Mouse (Mus musculus) B cell, adult 67 days (primary cell): Measurements from ENCODE around the gene Lsmem1. TPM values are rescaled to one million over a fixed set of nuclear protein-coding genes. Genes with fewer than 3 reads are reported as not detected.

Experiments used
- total RNA-seq, 2 experiments: library from RNA; stranded (reverse); gene quantifications; 4 replicates each; pipeline ENCODE4 v1.2.4; 2023

Gene Lsmem1
- total RNA-seq: 1 to 10 TPM; 1.4 to 2.4 TPM

DNA sequence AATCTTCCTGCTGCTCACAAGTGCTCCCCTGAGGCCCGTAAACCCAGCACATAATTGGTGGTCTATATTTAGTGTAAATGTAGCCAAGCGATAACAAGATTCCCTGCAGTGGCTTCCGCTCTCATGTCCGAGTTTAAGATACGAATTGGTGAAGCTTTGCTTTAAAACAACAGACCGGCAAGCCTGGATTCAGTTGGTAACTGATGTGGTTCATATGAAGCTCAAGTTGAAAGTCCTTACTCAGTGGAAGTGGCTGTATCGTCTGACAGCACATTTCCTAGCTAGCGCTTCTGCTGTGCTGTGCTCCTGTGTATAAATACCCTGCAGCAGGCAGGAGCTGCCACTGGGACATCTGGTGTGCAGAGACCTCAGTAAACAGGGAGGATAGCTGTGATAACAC, at the start of gene Lsmem1:
Gene Lsmem1, minus strand, starts transcription at position 189 of the 400 bp plus-strand sequence.

DNA sequence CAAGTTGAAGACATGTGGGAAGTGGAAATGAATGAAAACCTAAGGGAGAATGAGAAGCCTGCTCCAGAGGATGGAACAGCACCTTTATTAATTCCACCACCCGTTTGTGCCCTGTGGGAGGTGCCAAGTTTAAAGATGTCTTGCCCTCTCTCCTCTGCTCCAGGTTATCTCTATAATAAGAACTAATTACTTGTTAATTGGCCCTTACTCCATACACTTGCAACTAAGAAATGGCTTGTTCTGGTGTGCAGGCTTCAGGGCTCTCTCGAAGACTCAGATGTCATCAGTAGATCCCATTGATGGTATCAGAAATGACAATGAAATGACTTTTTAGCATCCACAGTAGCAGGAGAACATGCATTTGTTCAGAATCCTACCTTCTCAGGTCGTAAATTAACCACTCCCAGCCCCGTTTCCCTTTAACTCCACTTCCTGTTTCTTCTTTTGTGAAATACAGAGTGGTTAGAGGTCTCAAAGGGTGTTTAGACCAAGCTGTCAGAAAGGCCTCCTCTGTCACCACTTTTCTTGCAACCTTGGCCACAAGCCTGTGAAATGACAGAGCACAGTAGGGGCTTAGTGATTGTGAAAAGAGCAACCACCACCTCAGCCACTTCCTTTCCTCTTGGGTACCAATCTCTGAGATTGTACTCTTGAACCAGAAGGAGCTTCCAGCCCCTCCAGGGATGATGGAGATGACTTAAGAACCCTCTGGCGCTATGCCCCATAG, 49.3 kb upstream of the Lsmem1 start, which contains the start of gene Ifrd1:
Gene Ifrd1, minus strand, starts transcription at position 51 of the 727 bp plus-strand sequence.

DNA sequence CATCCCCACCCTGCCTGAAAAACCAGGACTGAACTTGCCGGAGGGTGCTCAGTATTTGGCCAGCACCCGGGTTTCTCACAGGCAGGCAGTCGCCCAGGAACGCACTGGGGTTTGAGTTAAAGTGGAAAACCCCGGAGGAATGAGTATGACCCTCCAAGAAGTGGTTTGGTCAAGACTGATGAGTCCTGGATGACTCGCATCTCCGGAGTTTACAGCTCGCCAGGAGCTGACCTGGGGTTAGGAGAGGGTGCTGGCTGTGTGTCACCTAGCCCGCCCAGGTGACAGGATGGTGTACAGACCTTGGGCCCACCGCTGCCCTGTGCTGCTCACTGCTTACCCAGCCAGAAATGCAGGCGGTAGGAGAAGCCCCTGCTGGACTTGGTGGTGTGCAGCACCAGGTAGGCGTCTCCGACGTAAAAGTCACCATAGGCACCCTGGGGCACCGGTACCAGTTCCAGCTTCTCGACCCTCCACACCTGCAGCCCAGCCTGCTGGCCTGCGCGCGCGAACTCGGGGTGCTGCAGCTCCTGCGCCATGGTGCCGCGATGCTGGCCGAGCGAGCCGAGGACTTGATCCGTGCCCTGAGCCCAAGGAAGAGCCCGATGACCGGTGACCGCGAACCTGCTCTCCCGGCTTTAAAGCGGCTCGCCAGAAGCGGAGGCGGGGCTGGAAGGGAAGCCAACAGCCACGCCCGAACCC, 65.6 kb downstream of the Lsmem1 start, which contains the start of gene Scin:
Gene Scin, minus strand, starts transcription at position 656 of the 699 bp plus-strand sequence.

Other genes with a start within 250 kb of the Lsmem1 start
- 10 to 100 TPM; 43.8 to 51.9 TPM for gene Arl4a, start 161.5 kb downstream of the Lsmem1 start, total RNA-seq
- gene Scin, start 65.3 kb downstream of the Lsmem1 start, total RNA-seq: under 1 TPM in 1 of 2 experiments, not detected in 1; 0.41 TPM
- 100 to 1,000 TPM; 265 to 337 TPM for gene Ifrd1, start 49.0 kb upstream of the Lsmem1 start, total RNA-seq
- gene Zfp277, start 246.4 kb upstream of the Lsmem1 start, total RNA-seq: 10 to 100 TPM; 30.0 to 30.1 TPM
- gene Dock4, start 246.5 kb upstream of the Lsmem1 start, total RNA-seq: under 1 TPM; 0.80 to 0.87 TPM